In genomic region chr17:31011551-31012394, GRCm38 (mm10) we compare ENCODE assay signal across 8 mouse cellular contexts. TPM values are rescaled to one million over a fixed set of nuclear protein-coding genes. Genes with fewer than 3 reads are reported as not detected.
DNase-seq lines count a peak whose midpoint lies in the region; ATAC-seq and TF ChIP-seq lines count a peak whose summit lies in the region.

No protein-coding gene starts in this region.

- H3K4me1 ChIP-seq in kidney, postnatal 0 days (replicated peaks; ENCODE audit: insufficient read depth, low read length): no peaks in the 10 kb centered on the region
- no peaks in the 10 kb centered on the region for H3K4me1 ChIP-seq in kidney, embryonic 14.5 days (ENCODE audit: control insufficient read depth, insufficient read depth, low read length)
- H3K4me1 ChIP-seq in ES-E14 (ENCODE audit: control insufficient read depth in 2 of 2, insufficient read depth in 2 of 2, low read length in 2 of 2, poor library complexity in 1 of 2): no peaks in the 10 kb centered on the region
- no peaks in the 10 kb centered on the region for H3K4me1 ChIP-seq in cerebellum, adult 2 months (ENCODE audit: control insufficient read depth, insufficient read depth, low read length)
- no peaks in the 10 kb centered on the region for H3K4me1 ChIP-seq in midbrain, embryonic 16.5 days (ENCODE audit: control insufficient read depth, insufficient read depth, low read length)

- H3K27me3 ChIP-seq in kidney, postnatal 0 days (ENCODE audit: insufficient read depth, low read length): no peaks in the 10 kb centered on the region
- H3K27me3 ChIP-seq in kidney, embryonic 14.5 days (ENCODE audit: control insufficient read depth, insufficient read depth, low read length): no peaks in the 10 kb centered on the region
- no peaks in the 10 kb centered on the region for H3K27me3 ChIP-seq in cerebellum, adult 2 months (ENCODE audit: control insufficient read depth, insufficient read depth, low read length)
- H3K27me3 ChIP-seq in midbrain, embryonic 16.5 days (ENCODE audit: control insufficient read depth, insufficient read depth, low read depth, low read length): no peaks in the 10 kb centered on the region

- DNase-seq in kidney, postnatal 0 days (ENCODE audit: low spot score): peak; percentile 77
- DNase-seq in ES-E14 (ENCODE audit: low read depth, low spot score): peak; percentile 62
- peak; percentile 44 to 48 for DNase-seq in cerebellum, adult 2 months
- DNase-seq in left cerebral cortex, postnatal 25 days (ENCODE audit: low spot score in 2 of 2): peak; percentile 37 to 39
- DNase-seq in thymus, postnatal 0 days (ENCODE audit: low spot score): peak; percentile 85

- H3K9ac ChIP-seq in kidney, postnatal 0 days (ENCODE audit: low read depth, low read length): no peak overlapping the region
- H3K9ac ChIP-seq in kidney, embryonic 14.5 days (ENCODE audit: low read depth, low read length): no peak overlapping the region
- H3K9ac ChIP-seq in ES-E14 (ENCODE audit: insufficient read depth, low read depth, low read length, poor library complexity, severe bottlenecking): no peak overlapping the region
- no peak overlapping the region for H3K9ac ChIP-seq in midbrain, embryonic 16.5 days (ENCODE audit: low read depth, low read length)

- no peak for ATAC-seq in kidney, postnatal 0 days (replicated peaks; ENCODE audit: low FRiP score, low read depth)
- no peak for ATAC-seq in kidney, embryonic 14.5 days (ENCODE audit: low FRiP score, low TSS enrichment)
- peak; percentile 67; the same call in 1 of the 2 replicates for ATAC-seq in frontal cortex, adult (ENCODE audit: low TSS enrichment)
- ATAC-seq in midbrain, embryonic 16.5 days: peak; percentile 60; the same call in 1 of the 2 replicates

- 35% methylated on average over 9 of the region's 9 CpGs for WGBS in kidney, postnatal 0 days
- WGBS in kidney, embryonic 14.5 days: 34% methylated on average over 9 of the region's 9 CpGs
- 37% methylated on average over 9 of the region's 9 CpGs for WGBS in cerebellum, adult 2 months
- 35% methylated on average over 9 of the region's 9 CpGs for WGBS in midbrain, embryonic 16.5 days

- no peak for TF ChIP-seq POLR2A in cerebellum, adult 2 months (IDR thresholded peaks at IDR 0.05; ENCODE audit: borderline replicate concordance, insufficient read depth, low read length)

- H3K9me3 ChIP-seq in kidney, postnatal 0 days (replicated peaks; ENCODE audit: low read length): no peaks in the 10 kb centered on the region
- no peaks in the 10 kb centered on the region for H3K9me3 ChIP-seq in kidney, embryonic 14.5 days (ENCODE audit: control insufficient read depth, low read length)
- no peaks in the 10 kb centered on the region for H3K9me3 ChIP-seq in ES-E14 (ENCODE audit: control insufficient read depth, insufficient read depth, low read depth, low read length)
- H3K9me3 ChIP-seq in midbrain, embryonic 16.5 days (replicated peaks; ENCODE audit: control insufficient read depth, low read length, poor library complexity, severe bottlenecking): 0 out of 2 replicates have a peak, but pooled peaks cover 2% of the 10 kb centered on the region

- H3K4me3 ChIP-seq in kidney, postnatal 0 days (replicated peaks; ENCODE audit: low read depth, low read length): no peak overlapping the region
- no peak overlapping the region for H3K4me3 ChIP-seq in kidney, embryonic 14.5 days (ENCODE audit: low read length)
- no peak overlapping the region for H3K4me3 ChIP-seq in ES-E14 (ENCODE audit: insufficient read depth in 1 of 2, low read depth in 1 of 2, low read length in 2 of 2, poor library complexity in 1 of 2, severe bottlenecking in 1 of 2)
- H3K4me3 ChIP-seq in cerebellum, adult 2 months (replicated peaks; ENCODE audit: insufficient read depth, low read depth, low read length): no peak overlapping the region
- H3K4me3 ChIP-seq in midbrain, embryonic 16.5 days (ENCODE audit: low read depth, low read length): no peak overlapping the region

- no peak overlapping the region for H3K4me2 ChIP-seq in kidney, postnatal 0 days (ENCODE audit: low read length)
- no peak overlapping the region for H3K4me2 ChIP-seq in kidney, embryonic 14.5 days (replicated peaks; ENCODE audit: low read depth, low read length)
- H3K4me2 ChIP-seq in midbrain, embryonic 16.5 days (ENCODE audit: low read length): no peak overlapping the region

- in situ Hi-C loops in ES-E14 (cut with MboI; ENCODE audit: low sequenced_read_pairs in 2 of 2, unreplicated experiment in 2 of 2): no loop called here

- intact Hi-C loops in left cerebral cortex, postnatal 25 days (cut with DNase I): loop anchor here (2.0 to 5.0 kb wide), 4 partner anchors 107 to 271 kb away; no protein-coding TSS in a partner anchor

- TF ChIP-seq CTCF in kidney, postnatal 0 days (IDR thresholded peaks at IDR 0.05; ENCODE audit: low read depth): peak; percentile 98
- peak; percentile 98 for TF ChIP-seq CTCF in cerebellum, adult 2 months (IDR thresholded peaks at IDR 0.05; ENCODE audit: borderline replicate concordance, insufficient read depth, low read depth, low read length)

- H3K36me3 ChIP-seq in kidney, postnatal 0 days (ENCODE audit: insufficient read depth, low read length): no peaks in the 10 kb centered on the region
- H3K36me3 ChIP-seq in kidney, embryonic 14.5 days (ENCODE audit: control insufficient read depth, insufficient read depth, low read length): no peaks in the 10 kb centered on the region
- H3K36me3 ChIP-seq in ES-E14 (ENCODE audit: control insufficient read depth, insufficient read depth, low read length, poor library complexity, severe bottlenecking): no peaks in the 10 kb centered on the region
- no peaks in the 10 kb centered on the region for H3K36me3 ChIP-seq in midbrain, embryonic 16.5 days (ENCODE audit: control insufficient read depth, insufficient read depth, low read length)

- no peak overlapping the region for H3K27ac ChIP-seq in kidney, postnatal 0 days
- H3K27ac ChIP-seq in kidney, embryonic 14.5 days (ENCODE audit: low read depth, low read length): no peak overlapping the region
- H3K27ac ChIP-seq in ES-E14 (ENCODE audit: insufficient read depth, low read depth, low read length, poor library complexity, severe bottlenecking): no peak overlapping the region
- H3K27ac ChIP-seq in cerebellum, adult 2 months (ENCODE audit: insufficient read depth, low read length): no peak overlapping the region
- no peak overlapping the region for H3K27ac ChIP-seq in midbrain, embryonic 16.5 days (ENCODE audit: low read length)

TF ChIP-seq in ES-E14, 5 proteins besides CTCF, POLR2A, EP300 and RAD21:
- TF ChIP-seq HCFC1 (IDR thresholded peaks at IDR 0.05; ENCODE audit: borderline replicate concordance, insufficient read depth, low read length): no peak
- no peak for TF ChIP-seq MAFK (IDR thresholded peaks at IDR 0.05; ENCODE audit: insufficient read depth, low read depth, low read length)
- TF ChIP-seq ZNF384 (IDR thresholded peaks at IDR 0.05; ENCODE audit: low read depth, low read length): no peak
- peak; percentile 85; the same call in 1 of the 2 replicates for TF ChIP-seq ZC3H11A (IDR thresholded peaks at IDR 0.05; ENCODE audit: borderline replicate concordance, low read depth, low read length)
- TF ChIP-seq CHD2 (IDR thresholded peaks at IDR 0.05; ENCODE audit: low read depth, low read length): no peak

RNA-seq across cellular contexts. Expression of gene Abcg1, which starts 45.7 kb away (rescaled TPM):
- polyA plus RNA-seq in kidney, postnatal 0 days (2015; fragmentation: Nextera tagmentation; extraction: Ambion mirVana): 8.5 and 8.8 TPM in 2 replicates
- polyA plus RNA-seq in kidney, embryonic 14.5 days (2014; fragmentation: Nextera tagmentation; extraction: Ambion mirVana): 4.0 and 5.4 TPM in 2 replicates
- 9.3 and 33.4 TPM in 2 replicates for total RNA-seq in ES-E14 (2012; rRNA removed)
- polyA plus RNA-seq in cerebellum, adult 2 months (2012; rRNA removed): 41.4 and 42.8 TPM in 2 replicates
- 10 to 100 TPM; 61.4 to 65.9 TPM for total RNA-seq in left cerebral cortex, postnatal 25 days (2021)
- polyA plus RNA-seq in midbrain, embryonic 16.5 days (2015; fragmentation: Nextera tagmentation; extraction: Ambion mirVana): 23.7 and 24.3 TPM in 2 replicates
- 36.7 and 49.0 TPM in 2 replicates for polyA plus RNA-seq in thymus, postnatal 0 days (2015; fragmentation: Nextera tagmentation; extraction: Ambion mirVana)

RNA-seq across cellular contexts. Expression of gene Umodl1, which starts 57.3 kb away (rescaled TPM):
- polyA plus RNA-seq in kidney, postnatal 0 days (2015; fragmentation: Nextera tagmentation; extraction: Ambion mirVana): 0.09 and 0.17 TPM in 2 replicates
- polyA plus RNA-seq in kidney, embryonic 14.5 days (2014; fragmentation: Nextera tagmentation; extraction: Ambion mirVana): 0.18 TPM in 1 of 2 replicates, not detected in the other
- total RNA-seq in ES-E14 (2012; rRNA removed): not detected in 2 replicates
- 0.05 and 0.13 TPM in 2 replicates for polyA plus RNA-seq in cerebellum, adult 2 months (2012; rRNA removed)
- total RNA-seq in left cerebral cortex, postnatal 25 days (2021): under 1 TPM; 0.11 to 0.25 TPM
- 0.09 and 0.10 TPM in 2 replicates for polyA plus RNA-seq in midbrain, embryonic 16.5 days (2015; fragmentation: Nextera tagmentation; extraction: Ambion mirVana)
- 4.9 and 7.2 TPM in 2 replicates for polyA plus RNA-seq in thymus, postnatal 0 days (2015; fragmentation: Nextera tagmentation; extraction: Ambion mirVana)

Comparison
In these comparisons a context has a peak if more than half of its experiments do, and no peak if none do; other contexts are left out.
1. ATAC-seq: peak in frontal cortex, adult (single experiment) and midbrain, embryonic 16.5 days (single experiment); none in kidney, postnatal 0 days (single experiment) and kidney, embryonic 14.5 days (single experiment).
2. Peak in every context shown above with its lines, with median percentiles within 50 percentile points of each other: DNase-seq.